Mouse (Mus musculus) small intestine, adult 2 months (tissue): Measurements from ENCODE around the gene 2310011J03Rik.

ENCODE experiments used
- CTCF ChIP-seq: fragments of 200-500 bp; IDR thresholded peaks from 2 replicates; pipeline ENCODE4 v1.5.1; 2012; ENCODE audit warnings: low read depth, mild to moderate bottlenecking, control low read depth, inconsistent platforms, low read length, moderate library complexity, mixed read lengths; ENCODE audit not compliant: insufficient replicate concordance, insufficient read length; ENCODE audit errors: extremely low read depth
- POLR2A ChIP-seq: fragments of 200-500 bp; IDR thresholded peaks from 2 replicates; pipeline ENCODE4 v1.6.1; 2012; ENCODE audit warnings: low read depth, mild to moderate bottlenecking, control low read depth, inconsistent platforms, low read length, moderate library complexity

DNA sequence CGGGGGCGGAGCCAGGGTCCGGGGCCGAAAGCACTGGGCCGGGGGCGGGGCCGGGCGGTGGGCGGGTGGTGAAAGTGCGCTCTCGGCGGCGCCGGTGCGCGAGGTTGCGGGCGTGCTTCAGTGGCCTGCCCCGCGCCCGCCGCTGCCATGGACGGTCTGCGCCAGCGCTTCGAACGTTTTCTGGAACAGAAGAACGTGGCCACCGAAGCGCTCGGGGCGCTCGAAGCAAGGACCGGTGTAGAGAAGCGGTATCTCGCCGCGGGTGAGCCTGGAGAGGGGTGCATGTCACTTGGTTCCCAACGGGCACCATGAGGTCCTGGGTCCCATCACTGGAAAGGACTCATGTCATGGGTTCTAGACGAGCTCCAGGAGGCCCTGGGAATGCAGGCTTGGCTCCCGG is 9.7 kb upstream of the 2310011J03Rik start:
- peak; percentile 74 for TF ChIP-seq POLR2A
- no peak for TF ChIP-seq CTCF
